Mouse (Mus musculus): ENCODE measurements around the gene Cxcr5. TPM values are rescaled to one million over a fixed set of nuclear protein-coding genes. Genes with fewer than 3 reads are reported as not detected.

Cxcr5 gene
- polyA plus RNA-seq, 1 experiment: not detected

GRCm38 (mm10) chr9:44526337-44527112 is 35.2 kb downstream of the Cxcr5 start:
- Histone ChIP-seq H3K4me3 (replicated peaks) (no peak overlapping the region), H3K9me3 (ENCODE audit: control insufficient read depth, low read length) (peaks cover 2% of the 10 kb centered on the region), H3K27me3 (ENCODE audit: control insufficient read depth) (peaks cover 18% of the 10 kb centered on the region), H3K36me3 (ENCODE audit: control insufficient read depth) (no peaks in the 10 kb centered on the region), H3K4me1 (ENCODE audit: control insufficient read depth) (no peaks in the 10 kb centered on the region)
- TF ChIP-seq GATA1 (IDR thresholded peaks at IDR 0.05; ENCODE audit: low read length) (no peak), TAL1 (IDR thresholded peaks at IDR 0.05; ENCODE audit: low read length) (no peak)

DNA sequence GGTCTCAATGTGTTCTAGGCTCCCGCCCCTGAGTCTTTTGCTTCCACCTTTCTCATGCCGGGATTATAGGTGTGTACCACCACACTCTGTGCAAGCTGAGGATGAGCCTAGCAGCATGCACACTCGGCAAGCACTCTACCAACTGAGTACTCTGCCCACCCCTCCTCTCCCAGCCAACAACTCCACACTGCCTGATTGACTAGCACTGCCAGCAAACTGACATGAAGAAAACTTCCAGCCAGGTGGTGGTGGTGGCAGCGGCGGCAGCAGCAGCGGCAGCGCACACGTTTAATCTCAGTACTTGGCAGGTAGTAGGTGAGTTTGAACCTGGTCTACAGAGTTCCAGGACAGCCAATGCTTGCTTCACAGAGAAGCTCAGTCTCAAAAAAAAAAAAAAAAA is 36.1 kb downstream of the Cxcr5 start:
- Histone ChIP-seq H3K4me1 (ENCODE audit: control insufficient read depth) (no peaks in the 10 kb centered on the region), H3K9me3 (ENCODE audit: control insufficient read depth, low read length) (no peaks in the 10 kb centered on the region), H3K27me3 (ENCODE audit: control insufficient read depth) (peaks cover 18% of the 10 kb centered on the region), H3K4me3 (replicated peaks) (no peak overlapping the region), H3K36me3 (ENCODE audit: control insufficient read depth) (no peaks in the 10 kb centered on the region)
- TF ChIP-seq GATA1 (IDR thresholded peaks at IDR 0.05; ENCODE audit: low read length) (no peak), TAL1 (IDR thresholded peaks at IDR 0.05; ENCODE audit: low read length) (no peak)

GRCm38 (mm10) chr9:44525001-44525400 is 36.7 kb downstream of the Cxcr5 start:
- no peak for TF ChIP-seq GATA1 (IDR thresholded peaks at IDR 0.05; ENCODE audit: low read length)
- no peak for TF ChIP-seq TAL1 (IDR thresholded peaks at IDR 0.05; ENCODE audit: low read length)
- no peak overlapping the region for H3K4me3 ChIP-seq (replicated peaks)
- H3K36me3 ChIP-seq (ENCODE audit: control insufficient read depth): no peaks in the 10 kb centered on the region
- H3K9me3 ChIP-seq (ENCODE audit: control insufficient read depth, low read length): no peaks in the 10 kb centered on the region
- no peaks in the 10 kb centered on the region for H3K4me1 ChIP-seq (ENCODE audit: control insufficient read depth)
- H3K27me3 ChIP-seq (ENCODE audit: control insufficient read depth): peaks cover 16% of the 10 kb centered on the region

DNA sequence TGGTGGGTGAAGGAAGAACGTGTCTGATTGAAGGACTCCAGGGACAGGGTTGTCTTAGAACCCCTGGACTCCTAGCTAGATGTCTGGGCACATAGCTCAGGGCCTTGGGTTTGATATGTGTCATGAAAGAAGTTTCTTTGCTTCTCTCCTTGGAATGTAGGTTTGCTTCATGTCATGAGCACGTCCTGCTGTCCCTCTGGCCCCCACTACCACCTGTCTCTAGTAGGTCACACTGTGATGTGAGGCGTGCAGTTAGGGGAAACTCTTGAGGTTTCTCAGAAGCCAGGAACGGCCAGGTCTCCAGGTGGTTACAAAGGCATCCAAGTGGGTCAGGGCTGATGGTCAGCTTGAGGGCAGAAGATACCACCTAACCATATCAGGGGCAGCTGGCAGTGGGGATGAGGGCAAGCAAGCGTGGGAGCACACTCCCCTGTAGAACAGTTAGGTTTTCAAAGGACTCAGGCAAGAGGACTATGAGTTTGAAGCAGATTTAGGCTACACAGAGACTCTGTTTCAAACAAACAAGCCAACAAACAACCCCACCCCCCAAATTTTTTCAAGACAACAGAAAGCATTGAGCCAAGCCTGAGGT is 37.3 kb downstream of the Cxcr5 start:
- no peak for TF ChIP-seq TAL1 (IDR thresholded peaks at IDR 0.05; ENCODE audit: low read length)
- no peak for TF ChIP-seq GATA1 (IDR thresholded peaks at IDR 0.05; ENCODE audit: low read length)
- Histone ChIP-seq H3K9me3 (ENCODE audit: control insufficient read depth, low read length) (no peaks in the 10 kb centered on the region), H3K36me3 (ENCODE audit: control insufficient read depth) (no peaks in the 10 kb centered on the region), H3K4me3 (replicated peaks) (no peak overlapping the region), H3K4me1 (ENCODE audit: control insufficient read depth) (no peaks in the 10 kb centered on the region), H3K27me3 (ENCODE audit: control insufficient read depth) (peaks cover 16% of the 10 kb centered on the region)

DNA sequence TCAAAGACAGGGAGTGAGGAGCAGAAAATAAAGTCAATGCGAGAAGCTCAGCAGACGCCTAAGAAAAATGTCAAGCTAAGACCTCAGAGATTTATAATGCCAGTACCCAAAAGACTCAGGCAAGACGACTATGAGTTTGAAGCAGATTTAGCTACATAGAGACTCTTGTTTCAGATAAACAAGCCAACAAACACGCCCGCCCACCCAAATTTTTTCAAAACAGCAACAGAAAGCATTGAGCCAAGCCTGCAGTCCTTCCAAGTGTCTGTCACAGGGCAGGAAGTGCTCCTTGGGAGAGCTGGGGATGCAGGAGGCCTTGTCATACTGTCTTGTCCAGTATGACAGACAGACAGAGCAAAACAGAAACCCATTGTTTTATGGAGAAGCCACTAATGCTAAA is 38.0 kb downstream of the Cxcr5 start:
- H3K9me3 ChIP-seq (ENCODE audit: control insufficient read depth, low read length): no peaks in the 10 kb centered on the region
- no peak for TF ChIP-seq GATA1 (IDR thresholded peaks at IDR 0.05; ENCODE audit: low read length)
- no peak for TF ChIP-seq TAL1 (IDR thresholded peaks at IDR 0.05; ENCODE audit: low read length)
- H3K4me3 ChIP-seq (replicated peaks): no peak overlapping the region
- H3K27me3 ChIP-seq (ENCODE audit: control insufficient read depth): peaks cover 15% of the 10 kb centered on the region
- no peaks in the 10 kb centered on the region for H3K4me1 ChIP-seq (ENCODE audit: control insufficient read depth)
- no peaks in the 10 kb centered on the region for H3K36me3 ChIP-seq (ENCODE audit: control insufficient read depth)

DNA sequence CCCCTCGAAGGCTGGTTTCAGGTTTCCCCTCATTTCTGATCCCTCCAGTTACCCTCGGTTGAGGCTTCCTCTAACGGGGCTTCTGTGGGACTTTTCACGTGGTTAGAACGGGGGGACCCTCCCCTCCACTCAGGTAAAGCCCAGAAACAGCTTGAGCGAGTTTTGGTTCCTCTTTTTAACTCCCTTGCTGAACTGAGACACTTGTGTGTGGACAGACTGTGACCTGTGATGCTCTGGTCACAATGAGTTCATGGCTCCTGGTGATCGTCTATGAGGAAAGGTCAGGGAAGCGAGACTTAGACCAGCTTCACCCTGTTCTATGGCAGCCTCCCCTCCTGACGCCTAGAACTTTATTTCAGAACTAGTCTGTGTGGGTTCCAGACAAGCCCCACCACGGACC is 39.8 kb downstream of the Cxcr5 start:
- Histone ChIP-seq H3K9me3 (ENCODE audit: control insufficient read depth, low read length) (no peaks in the 10 kb centered on the region), H3K4me3 (replicated peaks) (no peak overlapping the region), H3K27me3 (ENCODE audit: control insufficient read depth) (peaks cover 5% of the 10 kb centered on the region), H3K36me3 (ENCODE audit: control insufficient read depth) (no peaks in the 10 kb centered on the region), H3K4me1 (ENCODE audit: control insufficient read depth) (peaks cover 1% of the 10 kb centered on the region; the same call in 1 of the 2 replicates)
- no peak for TF ChIP-seq TAL1 (IDR thresholded peaks at IDR 0.05; ENCODE audit: low read length)
- TF ChIP-seq GATA1 (IDR thresholded peaks at IDR 0.05; ENCODE audit: low read length): no peak

DNA sequence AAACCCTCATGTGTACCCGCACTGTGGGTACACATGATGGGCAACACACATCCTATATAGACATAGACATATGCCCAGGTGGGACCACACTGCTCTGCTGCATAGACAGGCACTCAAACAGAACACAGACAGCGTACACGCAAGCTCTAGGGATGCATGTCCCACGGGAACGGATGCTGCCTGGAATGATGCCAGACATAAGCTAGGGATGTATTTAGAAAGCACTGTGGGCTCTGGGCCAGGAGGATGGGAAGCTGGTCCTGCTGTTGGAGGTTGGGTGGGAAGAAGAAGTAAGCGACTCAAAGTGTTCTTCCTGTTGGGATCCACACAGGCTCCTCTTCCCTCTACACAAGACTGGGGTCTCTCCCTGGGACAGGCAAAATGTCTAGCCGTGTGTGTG is 43.6 kb downstream of the Cxcr5 start:
- no peaks in the 10 kb centered on the region for H3K36me3 ChIP-seq (ENCODE audit: control insufficient read depth)
- H3K9me3 ChIP-seq (ENCODE audit: control insufficient read depth, low read length): no peaks in the 10 kb centered on the region
- H3K4me3 ChIP-seq (replicated peaks): no peak overlapping the region
- H3K4me1 ChIP-seq (ENCODE audit: control insufficient read depth): peaks cover 10% of the 10 kb centered on the region
- H3K27me3 ChIP-seq (ENCODE audit: control insufficient read depth): no peaks in the 10 kb centered on the region
- no peak for TF ChIP-seq GATA1 (IDR thresholded peaks at IDR 0.05; ENCODE audit: low read length)

DNA sequence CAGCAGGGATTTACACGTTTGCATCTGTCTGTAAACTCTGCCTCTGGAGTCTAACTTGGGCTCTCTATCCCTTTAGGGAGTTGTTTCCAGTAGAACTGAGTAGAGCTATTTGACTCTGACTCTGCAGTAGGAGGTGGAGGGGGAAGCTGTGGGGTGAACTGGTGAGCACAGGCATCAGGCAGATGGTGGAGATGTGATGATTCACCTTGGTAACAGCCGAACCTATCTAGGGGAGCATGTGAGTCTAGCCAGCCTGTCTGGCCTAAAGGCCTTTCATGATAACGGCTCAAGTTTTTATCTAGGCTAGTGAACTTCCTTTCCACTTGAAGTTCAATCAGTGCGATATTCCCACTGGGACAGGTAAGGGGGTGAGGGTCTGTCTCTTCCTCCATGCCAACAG is 44.3 kb downstream of the Cxcr5 start:
- Histone ChIP-seq H3K36me3 (ENCODE audit: control insufficient read depth) (no peaks in the 10 kb centered on the region), H3K4me1 (ENCODE audit: control insufficient read depth) (peaks cover 10% of the 10 kb centered on the region), H3K27me3 (ENCODE audit: control insufficient read depth) (no peaks in the 10 kb centered on the region), H3K4me3 (replicated peaks) (no peak overlapping the region), H3K9me3 (ENCODE audit: control insufficient read depth, low read length) (no peaks in the 10 kb centered on the region)
- TF ChIP-seq GATA1 (IDR thresholded peaks at IDR 0.05; ENCODE audit: low read length) (no peak), TAL1 (IDR thresholded peaks at IDR 0.05; ENCODE audit: low read length) (no peak)

DNA sequence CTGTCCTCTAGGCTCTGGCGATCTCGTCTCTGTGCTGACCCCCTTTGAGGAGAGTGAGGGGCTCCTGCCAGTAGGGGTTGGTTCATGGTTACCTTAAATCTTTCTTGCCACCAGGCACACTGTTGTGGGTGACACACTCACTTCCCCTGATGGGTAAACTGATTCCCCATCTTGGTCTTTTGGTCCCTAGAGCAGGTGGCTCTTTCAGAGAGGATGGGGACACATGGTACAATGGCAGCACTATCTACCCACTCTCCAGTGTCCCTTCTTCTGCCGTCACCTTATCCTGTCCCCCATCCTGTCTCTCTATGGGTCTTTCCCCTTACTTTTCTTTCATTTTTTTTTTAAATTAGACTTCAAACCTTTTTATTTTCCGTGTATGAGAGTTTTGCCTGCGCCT is 45.8 kb downstream of the Cxcr5 start:
- Histone ChIP-seq H3K4me1 (ENCODE audit: control insufficient read depth) (peaks cover 10% of the 10 kb centered on the region), H3K27me3 (ENCODE audit: control insufficient read depth) (no peaks in the 10 kb centered on the region), H3K4me3 (replicated peaks) (no peak overlapping the region), H3K36me3 (ENCODE audit: control insufficient read depth) (no peaks in the 10 kb centered on the region), H3K9me3 (ENCODE audit: control insufficient read depth, low read length) (no peaks in the 10 kb centered on the region)
- TF ChIP-seq TAL1 (IDR thresholded peaks at IDR 0.05; ENCODE audit: low read length) (no peak), GATA1 (IDR thresholded peaks at IDR 0.05; ENCODE audit: low read length) (no peak)
